ENCODE assay signal across 8 mouse cellular contexts in genomic region chr6:119388650-119389012, GRCm38 (mm10). TPM values are rescaled to one million over a fixed set of nuclear protein-coding genes. Genes with fewer than 3 reads are reported as not detected.
DNase-seq lines count a peak whose midpoint lies in the region; ATAC-seq and TF ChIP-seq lines count a peak whose summit lies in the region.

No protein-coding gene starts in this region.

- H3K36me3 ChIP-seq in C2C12 (ENCODE audit: control insufficient read depth, insufficient read depth), result no peaks in the 10 kb centered on the region
- H3K36me3 ChIP-seq in erythroblast, embryonic 14.5 days (ENCODE audit: control insufficient read depth), result peaks cover 19% of the 10 kb centered on the region
- H3K36me3 ChIP-seq in heart, embryonic 13.5 days, result no peaks in the 10 kb centered on the region
- peaks cover 14% of the 10 kb centered on the region for H3K36me3 ChIP-seq in liver, embryonic 12.5 days
- no peaks in the 10 kb centered on the region for H3K36me3 ChIP-seq in stomach, embryonic 15.5 days

- H3K27me3 ChIP-seq in C2C12 (ENCODE audit: control insufficient read depth, insufficient read depth, insufficient read length), result no peaks in the 10 kb centered on the region
- no peaks in the 10 kb centered on the region for H3K27me3 ChIP-seq in erythroblast, embryonic 14.5 days (ENCODE audit: control insufficient read depth)
- no peaks in the 10 kb centered on the region for H3K27me3 ChIP-seq in heart, embryonic 13.5 days (replicated peaks)
- H3K27me3 ChIP-seq in liver, embryonic 12.5 days (replicated peaks), result no peaks in the 10 kb centered on the region
- H3K27me3 ChIP-seq in stomach, embryonic 15.5 days (replicated peaks), result no peaks in the 10 kb centered on the region

- H3ac ChIP-seq in C2C12 (ENCODE audit: control insufficient read depth, insufficient read length, low read depth), result peak overlapping the region; percentile 60

- TF ChIP-seq CTCF in C2C12 (IDR thresholded peaks at IDR 0.05; ENCODE audit: control insufficient read depth, insufficient read depth, insufficient read length), result no peak
- TF ChIP-seq CTCF in brain, embryonic 14.5 days (IDR thresholded peaks at IDR 0.05; ENCODE audit: borderline replicate concordance, extremely low read depth, insufficient read depth, insufficient read length), result no peak

- H3K9me3 ChIP-seq in erythroblast, embryonic 14.5 days (ENCODE audit: control insufficient read depth, low read length), result no peaks in the 10 kb centered on the region
- no peaks in the 10 kb centered on the region for H3K9me3 ChIP-seq in heart, embryonic 13.5 days
- H3K9me3 ChIP-seq in liver, embryonic 12.5 days (replicated peaks), result no peaks in the 10 kb centered on the region
- H3K9me3 ChIP-seq in stomach, embryonic 15.5 days, result no peaks in the 10 kb centered on the region

- H3K79me3 ChIP-seq in C2C12 (ENCODE audit: low read depth), result peaks cover 43% of the 10 kb centered on the region

- H3K79me2 ChIP-seq in C2C12 (ENCODE audit: control insufficient read depth, insufficient read depth), result peaks cover 45% of the 10 kb centered on the region

- DNase-seq in brain, embryonic 14.5 days (ENCODE audit: low read depth), result peak; percentile 99
- peak; percentile 97 for DNase-seq in kidney, postnatal 10 days
- DNase-seq in natural killer cell, adult 2 months (ENCODE audit: low spot score in 2 of 2), result peak; percentile 92 to 94

- peak; percentile 99 for ATAC-seq in heart, embryonic 13.5 days (ENCODE audit: extremely low read depth, insufficient number of reproducible peaks, low FRiP score, low TSS enrichment)
- ATAC-seq in liver, embryonic 12.5 days, result peak; percentile 98
- ATAC-seq in stomach, embryonic 15.5 days (ENCODE audit: insufficient read depth, low FRiP score, low read depth), result peak; percentile 99

- H3K4me1 ChIP-seq in erythroblast, embryonic 14.5 days (ENCODE audit: control insufficient read depth), result peaks cover 34% of the 10 kb centered on the region
- H3K4me1 ChIP-seq in heart, embryonic 13.5 days, result peaks cover 19% of the 10 kb centered on the region
- H3K4me1 ChIP-seq in liver, embryonic 12.5 days, result peaks cover 38% of the 10 kb centered on the region
- peaks cover 2% of the 10 kb centered on the region; the same call in 1 of the 2 replicates for H3K4me1 ChIP-seq in stomach, embryonic 15.5 days

- H3K27ac ChIP-seq in heart, embryonic 13.5 days (replicated peaks), result peak overlapping the region; percentile 93
- H3K27ac ChIP-seq in liver, embryonic 12.5 days, result peak overlapping the region; percentile 93
- peak overlapping the region; percentile 84 for H3K27ac ChIP-seq in stomach, embryonic 15.5 days

- peak overlapping the region; percentile 68 for H3K4me2 ChIP-seq in heart, embryonic 13.5 days
- H3K4me2 ChIP-seq in liver, embryonic 12.5 days, result peak overlapping the region; percentile 78
- peak overlapping the region; percentile 75 for H3K4me2 ChIP-seq in stomach, embryonic 15.5 days

- under 1% methylated on average over 51 of the region's 53 CpGs for WGBS in heart, embryonic 13.5 days
- WGBS in liver, embryonic 12.5 days (ENCODE audit: insufficient replicate concordance), result under 1% methylated on average over 51 of the region's 53 CpGs
- 1% methylated on average over 41 of the region's 53 CpGs for WGBS in stomach, embryonic 15.5 days

- TF ChIP-seq POLR2A in brain, embryonic 14.5 days (IDR thresholded peaks at IDR 0.05; ENCODE audit: borderline replicate concordance, extremely low read depth, insufficient read depth, insufficient read length, poor library complexity, severe bottlenecking), result peak; percentile 33; the same call in 1 of the 2 replicates

- H3K4me3 ChIP-seq in C2C12 (ENCODE audit: insufficient read depth, poor library complexity, severe bottlenecking), result peak overlapping the region; percentile 68
- peak overlapping the region; percentile 94 for H3K4me3 ChIP-seq in erythroblast, embryonic 14.5 days (replicated peaks)
- peak overlapping the region; percentile 78 for H3K4me3 ChIP-seq in heart, embryonic 13.5 days
- peak overlapping the region; percentile 96 for H3K4me3 ChIP-seq in liver, embryonic 12.5 days
- peak overlapping the region; percentile 91 for H3K4me3 ChIP-seq in stomach, embryonic 15.5 days (replicated peaks)

- H3K9ac ChIP-seq in heart, embryonic 13.5 days, result peak overlapping the region; percentile 94
- H3K9ac ChIP-seq in liver, embryonic 12.5 days, result peak overlapping the region; percentile 99
- peak overlapping the region; percentile 88 for H3K9ac ChIP-seq in stomach, embryonic 15.5 days

TF ChIP-seq in C2C12, 6 proteins besides CTCF, POLR2A, EP300 and RAD21:
- TF ChIP-seq MYOG (IDR thresholded peaks at IDR 0.05; ENCODE audit: control insufficient read depth, extremely low read depth, insufficient read length) (no peak), FOSL1 (IDR thresholded peaks at IDR 0.05; ENCODE audit: insufficient read depth, low read length, poor library complexity, severe bottlenecking) (no peak), USF1 (IDR thresholded peaks at IDR 0.05; ENCODE audit: low read depth) (peak; percentile 37), MAX (IDR thresholded peaks at IDR 0.05) (peak; percentile 61), MYOD1 (IDR thresholded peaks at IDR 0.05; ENCODE audit: control insufficient read depth, insufficient read length, low read depth) (no peak), CEBPB (IDR thresholded peaks at IDR 0.05; ENCODE audit: low read depth) (no peak)

RNA-seq across cellular contexts. Expression of gene Adipor2, which starts 28.9 kb away (rescaled TPM):
- polyA plus RNA-seq in C2C12 (2012; fragmentation: generic; extraction: Trizol), result 28.0 TPM
- 44.4 and 45.4 TPM in 2 replicates for polyA plus RNA-seq in brain, embryonic 14.5 days (2012; rRNA removed)
- polyA plus RNA-seq in erythroblast, embryonic 14.5 days (2012), result 0.67 and 0.74 TPM in 2 replicates
- polyA plus RNA-seq in heart, embryonic 13.5 days (2015; fragmentation: Nextera tagmentation; extraction: Ambion mirVana), result 25.2 and 33.6 TPM in 2 replicates
- 30.2 TPM in 2 replicates for polyA plus RNA-seq in liver, embryonic 12.5 days (2016; fragmentation: Nextera tagmentation; extraction: Ambion mirVana)
- polyA plus RNA-seq in stomach, embryonic 15.5 days (2015; fragmentation: Nextera tagmentation; extraction: Ambion mirVana), result 53.9 and 58.7 TPM in 2 replicates

RNA-seq across cellular contexts. Expression of gene Lrtm2, which starts 58.1 kb away (rescaled TPM):
- not detected for polyA plus RNA-seq in C2C12 (2012; fragmentation: generic; extraction: Trizol)
- 9.6 and 12.9 TPM in 2 replicates for polyA plus RNA-seq in brain, embryonic 14.5 days (2012; rRNA removed)
- not detected in 2 replicates for polyA plus RNA-seq in erythroblast, embryonic 14.5 days (2012)
- 0.13 and 0.17 TPM in 2 replicates for polyA plus RNA-seq in heart, embryonic 13.5 days (2015; fragmentation: Nextera tagmentation; extraction: Ambion mirVana)
- polyA plus RNA-seq in liver, embryonic 12.5 days (2016; fragmentation: Nextera tagmentation; extraction: Ambion mirVana), result not detected in 2 replicates
- 0.36 and 0.79 TPM in 2 replicates for polyA plus RNA-seq in stomach, embryonic 15.5 days (2015; fragmentation: Nextera tagmentation; extraction: Ambion mirVana)

Comparison
In these comparisons a context has a peak if more than half of its experiments do, and no peak if none do; other contexts are left out.
1. Peak in every context shown above with its lines: DNase-seq, ATAC-seq, H3K4me3 ChIP-seq and H3K27ac ChIP-seq.
2. RNA of gene Adipor2, which starts 28.9 kb away (polyA plus RNA-seq): 53.9 to 58.7 TPM in stomach, embryonic 15.5 days, 44.4 to 45.4 TPM in brain, embryonic 14.5 days, 30.2 TPM in liver, embryonic 12.5 days, 28.0 TPM in C2C12 (single experiment) and 25.2 to 33.6 TPM in heart, embryonic 13.5 days; 0.67 to 0.74 TPM in erythroblast, embryonic 14.5 days; every median in the first group is over 10 times any median in the second.